ENCODE assay signal across 20 mouse cellular contexts in genomic region chr17:56536874-56537273, GRCm38 (mm10). TPM values are rescaled to one million over a fixed set of nuclear protein-coding genes. Genes with fewer than 3 reads are reported as not detected.
DNase-seq lines count a peak whose midpoint lies in the region; ATAC-seq lines count a peak whose summit lies in the region.
"Had no signal": no experiment of that assay in that cellular context is flagged by ENCODE, and none has a peak within 500 bp of the region (broad histone marks: within the 10 kb centered on the region; RNA-seq: fewer than 3 reads in every experiment).

No protein-coding gene starts in this region.

- peak; percentile 40 for ATAC-seq in neural tube, embryonic 13.5 days (ENCODE audit: low read depth)
- ATAC-seq in midbrain, embryonic 14.5 days (ENCODE audit: low FRiP score, low TSS enrichment), result 0 out of 2 replicates have a peak, but pooled peaks have one; percentile 28
- ATAC-seq in kidney, embryonic 16.5 days (ENCODE audit: low FRiP score, low TSS enrichment), result no peak
- ATAC-seq: intestine, embryonic 15.5 days had no signal

- peak; percentile 9 for DNase-seq in cerebellum, adult 9-10 months
- no peak for DNase-seq in cerebellum, adult 11-12 months
- no peak for DNase-seq in neural tube, embryonic 10.5 days (ENCODE audit: extremely low spot score, low spot score)
- DNase-seq in midbrain, embryonic 14.5 days, result no peak
- no peak for DNase-seq in heart, adult 11 months
- no peak for DNase-seq in adrenal gland, adult (ENCODE audit: inconsistent age in 2 of 2, low spot score in 1 of 2)
- DNase-seq: adrenal gland, postnatal 36 days; heart, postnatal 10 days; kidney, postnatal 10 days; liver, embryonic 13.5 days; lung, postnatal 10 days; retina, postnatal 1 day; thymus, adult 2 months had no signal

- 39% methylated on average over 3 of the region's 3 CpGs for WGBS in neural tube, embryonic 13.5 days
- WGBS in midbrain, embryonic 14.5 days, result 30% methylated on average over 3 of the region's 3 CpGs
- 73% methylated on average over 3 of the region's 3 CpGs for WGBS in kidney, embryonic 16.5 days

- H3K36me3 ChIP-seq in neural tube, embryonic 13.5 days, result no peaks in the 10 kb centered on the region
- H3K36me3 ChIP-seq in midbrain, embryonic 14.5 days (ENCODE audit: control insufficient read depth, insufficient read depth, low read length), result no peaks in the 10 kb centered on the region
- H3K36me3 ChIP-seq in kidney, embryonic 16.5 days (ENCODE audit: insufficient read depth, low read length), result no peaks in the 10 kb centered on the region
- H3K36me3 ChIP-seq: embryonic facial prominence, embryonic 10.5 days; intestine, embryonic 15.5 days; liver, embryonic 13.5 days had no signal

- no peak overlapping the region for H3K9ac ChIP-seq in neural tube, embryonic 13.5 days
- no peak overlapping the region for H3K9ac ChIP-seq in midbrain, embryonic 14.5 days (replicated peaks; ENCODE audit: low read length)
- H3K9ac ChIP-seq in kidney, embryonic 16.5 days (replicated peaks; ENCODE audit: low read length), result no peak overlapping the region
- H3K9ac ChIP-seq: intestine, embryonic 15.5 days; liver, embryonic 13.5 days had no signal

- H3K4me2 ChIP-seq in neural tube, embryonic 13.5 days, result no peak overlapping the region
- no peak overlapping the region for H3K4me2 ChIP-seq in midbrain, embryonic 14.5 days (ENCODE audit: low read length)
- no peak overlapping the region for H3K4me2 ChIP-seq in kidney, embryonic 16.5 days (replicated peaks; ENCODE audit: low read depth, low read length)
- H3K4me2 ChIP-seq: intestine, embryonic 15.5 days; liver, embryonic 13.5 days had no signal

- no peak overlapping the region for H3K4me3 ChIP-seq in neural tube, embryonic 13.5 days
- H3K4me3 ChIP-seq in midbrain, embryonic 14.5 days (replicated peaks; ENCODE audit: low read depth, low read length), result no peak overlapping the region
- no peak overlapping the region for H3K4me3 ChIP-seq in kidney, embryonic 16.5 days (ENCODE audit: low read length)
- H3K4me3 ChIP-seq: embryonic facial prominence, embryonic 10.5 days; erythroblast, embryonic 14.5 days; intestine, embryonic 15.5 days; liver, embryonic 13.5 days; megakaryocyte, embryonic 14.5 days had no signal

- H3K27me3 ChIP-seq in neural tube, embryonic 13.5 days, result peaks cover 4% of the 10 kb centered on the region; the same call in 1 of the 2 replicates
- H3K27me3 ChIP-seq in midbrain, embryonic 14.5 days (ENCODE audit: control insufficient read depth, insufficient read depth, low read length), result no peaks in the 10 kb centered on the region
- H3K27me3 ChIP-seq in kidney, embryonic 16.5 days (ENCODE audit: insufficient read depth, low read length), result no peaks in the 10 kb centered on the region
- H3K27me3 ChIP-seq: intestine, embryonic 15.5 days had no signal

- H3K27ac ChIP-seq in neural tube, embryonic 13.5 days (replicated peaks), result peak overlapping the region; percentile 84
- H3K27ac ChIP-seq in midbrain, embryonic 14.5 days (replicated peaks; ENCODE audit: low read depth, low read length), result peak overlapping the region; percentile 75
- no peak overlapping the region for H3K27ac ChIP-seq in kidney, embryonic 16.5 days (ENCODE audit: low read length)
- H3K27ac ChIP-seq: intestine, embryonic 15.5 days; liver, embryonic 13.5 days had no signal

- peaks cover 49% of the 10 kb centered on the region for H3K4me1 ChIP-seq in neural tube, embryonic 13.5 days (replicated peaks)
- H3K4me1 ChIP-seq in midbrain, embryonic 14.5 days (ENCODE audit: control insufficient read depth, insufficient read depth, low read length), result peaks cover 16% of the 10 kb centered on the region; the same call in 1 of the 2 replicates
- H3K4me1 ChIP-seq in kidney, embryonic 16.5 days (ENCODE audit: insufficient read depth, low read length), result no peaks in the 10 kb centered on the region
- H3K4me1 ChIP-seq: intestine, embryonic 15.5 days had no signal

- no peaks in the 10 kb centered on the region for H3K9me3 ChIP-seq in neural tube, embryonic 13.5 days
- H3K9me3 ChIP-seq in midbrain, embryonic 14.5 days (ENCODE audit: control insufficient read depth, low read length), result no peaks in the 10 kb centered on the region
- no peaks in the 10 kb centered on the region for H3K9me3 ChIP-seq in kidney, embryonic 16.5 days (ENCODE audit: low read length)
- H3K9me3 ChIP-seq: embryonic facial prominence, embryonic 10.5 days; intestine, embryonic 15.5 days; liver, embryonic 13.5 days had no signal

RNA-seq across cellular contexts. Expression of gene Gm20219, which starts 17.3 kb away (rescaled TPM):
- polyA plus RNA-seq in neural tube, embryonic 13.5 days (2015; fragmentation: Nextera tagmentation; extraction: Ambion mirVana), result 1.0 and 1.7 TPM in 2 replicates
- 0.95 and 1.2 TPM in 2 replicates for polyA plus RNA-seq in midbrain, embryonic 14.5 days (2014; fragmentation: Nextera tagmentation; extraction: Ambion mirVana)
- 1.8 and 2.4 TPM in 2 replicates for polyA plus RNA-seq in kidney, embryonic 16.5 days (2015; fragmentation: Nextera tagmentation; extraction: Ambion mirVana)

RNA-seq across cellular contexts. Expression of gene Znrf4, which starts 24.6 kb away (rescaled TPM):
- not detected in 2 replicates for polyA plus RNA-seq in neural tube, embryonic 13.5 days (2015; fragmentation: Nextera tagmentation; extraction: Ambion mirVana)
- polyA plus RNA-seq in midbrain, embryonic 14.5 days (2014; fragmentation: Nextera tagmentation; extraction: Ambion mirVana), result not detected in 2 replicates
- polyA plus RNA-seq in kidney, embryonic 16.5 days (2015; fragmentation: Nextera tagmentation; extraction: Ambion mirVana), result not detected in 2 replicates
- polyA plus RNA-seq: embryonic facial prominence, embryonic 10.5 days; erythroblast, embryonic 14.5 days; intestine, embryonic 15.5 days; liver, embryonic 13.5 days; small intestine, adult 2 months had no signal

RNA-seq across cellular contexts. Expression of gene Safb2, which starts 47.5 kb away (rescaled TPM):
- polyA plus RNA-seq in neural tube, embryonic 13.5 days (2015; fragmentation: Nextera tagmentation; extraction: Ambion mirVana), result 67.6 and 77.2 TPM in 2 replicates
- polyA plus RNA-seq in midbrain, embryonic 14.5 days (2014; fragmentation: Nextera tagmentation; extraction: Ambion mirVana), result 43.0 and 51.4 TPM in 2 replicates
- polyA plus RNA-seq in kidney, embryonic 16.5 days (2015; fragmentation: Nextera tagmentation; extraction: Ambion mirVana), result 80.2 and 86.0 TPM in 2 replicates

RNA-seq across cellular contexts. Expression of gene Safb, which starts 47.8 kb away (rescaled TPM):
- polyA plus RNA-seq in neural tube, embryonic 13.5 days (2015; fragmentation: Nextera tagmentation; extraction: Ambion mirVana), result 104 and 136 TPM in 2 replicates
- polyA plus RNA-seq in midbrain, embryonic 14.5 days (2014; fragmentation: Nextera tagmentation; extraction: Ambion mirVana), result 79.2 and 89.6 TPM in 2 replicates
- polyA plus RNA-seq in kidney, embryonic 16.5 days (2015; fragmentation: Nextera tagmentation; extraction: Ambion mirVana), result 123 and 133 TPM in 2 replicates
